Mouse (Mus musculus) megakaryocyte, embryonic 14.5 days (primary cell): ENCODE results near the gene Galnt6. TPM values are rescaled to one million over a fixed set of nuclear protein-coding genes. Genes with fewer than 3 reads are reported as not detected.

Experiments
- H3K27me3 ChIP-seq: replicated peaks from 2 replicates; pipeline ENCODE3; 2012; ENCODE audit warnings: inconsistent platforms
- H3K36me3 ChIP-seq: replicated peaks from 2 replicates; pipeline ENCODE3; 2012; ENCODE audit warnings: low read length, inconsistent platforms, mixed read lengths
- H3K4me1 ChIP-seq: 2 replicates; pipeline ENCODE4 v1.6.1; 2012; ENCODE audit warnings: inconsistent platforms
- H3K4me3 ChIP-seq: replicated peaks from 2 replicates; pipeline ENCODE3; 2012; ENCODE audit warnings: moderate library complexity, mild to moderate bottlenecking, inconsistent platforms
- H3K9me3 ChIP-seq: 2 replicates; pipeline ENCODE4 v1.6.1; 2012; ENCODE audit warnings: inconsistent platforms
- FLI1 ChIP-seq: IDR thresholded peaks from 2 replicates; pipeline ENCODE4 v1.6.1; 2012; ENCODE audit warnings: low read length, inconsistent platforms, mixed read lengths
- GATA1 ChIP-seq: IDR thresholded peaks from 3 replicates; pipeline ENCODE4 v1.6.1; 2012; ENCODE audit warnings: mixed read lengths, low read length, inconsistent platforms, borderline replicate concordance
- polyA plus RNA-seq: library from polyadenylated mRNA; stranded (reverse); fragments of >175 nt; gene quantifications from 2 replicates; pipeline ENCODE4 v1.2.3, GENCODE M21; 2012; ENCODE audit warnings: low replicate concordance; ENCODE audit not compliant: insufficient read depth

Galnt6 gene
- polyA plus RNA-seq, 1 experiment = 2.3 TPM

DNA sequence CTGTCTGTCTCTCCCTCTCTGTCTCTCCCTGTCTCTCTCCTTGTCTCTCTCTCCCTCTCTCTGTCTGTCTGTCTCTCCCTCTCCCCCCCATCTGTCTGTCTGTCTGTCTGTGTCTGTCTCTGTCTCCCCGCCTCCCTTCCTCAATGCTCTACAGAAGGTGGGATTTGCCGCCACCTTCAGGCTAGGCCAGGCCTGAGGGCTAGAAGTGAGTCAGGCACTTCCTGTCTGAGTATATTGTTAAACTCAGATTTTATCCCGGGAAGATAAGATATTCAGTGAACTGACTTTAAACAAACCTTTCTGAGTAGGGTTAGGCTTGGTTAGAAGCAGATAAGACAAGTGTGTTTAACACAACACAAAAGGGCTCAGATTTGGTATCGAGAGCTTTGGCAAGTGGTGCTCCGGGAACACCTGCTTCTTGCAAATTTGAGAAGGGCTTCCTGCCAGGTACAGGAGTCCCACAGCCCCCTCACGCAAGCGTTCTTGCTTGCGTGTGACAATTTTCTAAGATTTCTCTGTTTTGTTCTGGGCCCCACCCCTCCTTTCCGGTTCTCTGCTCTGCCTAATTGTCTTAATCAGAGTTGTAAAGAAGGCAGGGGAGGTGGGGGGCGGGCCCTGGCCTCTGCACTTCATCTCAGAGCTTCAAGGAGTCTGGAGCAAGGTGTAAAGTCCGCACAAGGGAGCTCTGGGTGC, 25.8 kb upstream of the Galnt6 start:
- H3K36me3 ChIP-seq = no peaks in the 10 kb centered on the region
- TF ChIP-seq GATA1 (no peak), FLI1 (no peak)
- peaks cover 51% of the 10 kb centered on the region for H3K27me3 ChIP-seq
- H3K4me1 ChIP-seq = peaks cover 44% of the 10 kb centered on the region
- no peaks in the 10 kb centered on the region for H3K9me3 ChIP-seq
- H3K4me3 ChIP-seq = peak overlapping the region; percentile 11

DNA sequence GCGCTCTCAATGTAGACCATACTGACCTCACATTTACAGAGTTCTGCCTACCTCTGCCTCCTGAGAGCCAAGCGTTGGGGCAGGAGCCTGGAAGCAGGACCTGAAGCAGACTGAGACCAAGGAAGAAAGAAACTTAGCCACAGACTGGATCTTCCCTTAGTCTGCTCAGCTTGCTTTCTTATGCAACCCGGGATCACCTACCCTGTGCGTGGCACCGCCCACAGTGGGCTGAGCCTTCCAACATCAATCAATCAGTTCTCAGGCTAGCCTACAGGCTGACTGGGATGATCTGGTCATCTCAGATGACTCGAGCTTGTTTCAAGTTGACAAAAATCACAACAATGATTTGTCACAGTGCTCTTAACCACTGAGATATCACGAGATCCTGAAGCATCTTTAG, 24.9 kb upstream of the Galnt6 start:
- peaks cover 47% of the 10 kb centered on the region for H3K27me3 ChIP-seq
- H3K4me1 ChIP-seq = peaks cover 48% of the 10 kb centered on the region
- H3K36me3 ChIP-seq = no peaks in the 10 kb centered on the region
- no peak for TF ChIP-seq GATA1
- no peak for TF ChIP-seq FLI1
- H3K4me3 ChIP-seq = no peak overlapping the region
- H3K9me3 ChIP-seq = no peaks in the 10 kb centered on the region

DNA sequence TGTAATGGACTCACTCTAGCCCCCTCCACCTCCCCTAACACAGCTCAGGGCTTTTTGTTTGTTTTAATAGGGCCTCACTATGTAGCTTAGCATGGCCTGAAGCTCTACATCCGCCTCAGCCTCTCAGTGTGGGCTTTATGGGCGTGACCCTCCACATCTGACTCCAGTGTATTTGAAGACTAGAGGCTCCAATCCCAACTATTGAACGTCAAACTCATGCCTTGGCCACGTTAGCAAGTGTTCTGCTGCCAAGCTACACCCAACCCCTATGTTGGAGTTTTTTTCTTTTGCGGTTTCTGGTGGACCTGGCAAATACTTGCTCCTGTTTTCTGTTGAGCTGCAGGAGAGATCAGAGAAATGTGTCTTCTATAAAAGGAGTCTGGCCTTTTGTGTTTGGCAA, 23.9 kb upstream of the Galnt6 start:
- H3K4me1 ChIP-seq = peaks cover 54% of the 10 kb centered on the region
- no peaks in the 10 kb centered on the region for H3K9me3 ChIP-seq
- H3K4me3 ChIP-seq = no peak overlapping the region
- H3K36me3 ChIP-seq = no peaks in the 10 kb centered on the region
- peaks cover 42% of the 10 kb centered on the region for H3K27me3 ChIP-seq
- TF ChIP-seq GATA1 (no peak), FLI1 (no peak)

DNA sequence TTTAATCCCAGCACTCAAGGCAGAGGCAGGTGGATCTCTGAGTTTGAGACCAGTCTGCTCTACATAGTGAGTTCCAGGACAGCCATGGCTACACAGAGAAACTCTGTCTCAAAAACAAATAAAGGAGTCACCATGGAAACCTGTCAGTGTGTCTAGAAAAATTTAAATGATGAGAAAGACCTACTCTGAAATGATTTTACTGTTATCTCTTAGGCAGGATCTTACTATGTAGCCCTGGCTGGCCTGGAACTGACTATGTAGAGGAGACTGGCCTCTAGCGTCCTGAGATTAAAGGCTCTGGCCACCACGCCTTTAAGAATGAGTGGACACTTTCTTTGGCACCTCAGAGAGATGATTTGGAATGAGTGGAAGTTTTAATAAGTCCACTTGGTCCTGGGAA, 23.3 kb upstream of the Galnt6 start:
- peaks cover 55% of the 10 kb centered on the region for H3K4me1 ChIP-seq
- no peaks in the 10 kb centered on the region for H3K36me3 ChIP-seq
- peaks cover 39% of the 10 kb centered on the region for H3K27me3 ChIP-seq
- no peaks in the 10 kb centered on the region for H3K9me3 ChIP-seq
- TF ChIP-seq FLI1 (no peak), GATA1 (no peak)
- H3K4me3 ChIP-seq = no peak overlapping the region

DNA sequence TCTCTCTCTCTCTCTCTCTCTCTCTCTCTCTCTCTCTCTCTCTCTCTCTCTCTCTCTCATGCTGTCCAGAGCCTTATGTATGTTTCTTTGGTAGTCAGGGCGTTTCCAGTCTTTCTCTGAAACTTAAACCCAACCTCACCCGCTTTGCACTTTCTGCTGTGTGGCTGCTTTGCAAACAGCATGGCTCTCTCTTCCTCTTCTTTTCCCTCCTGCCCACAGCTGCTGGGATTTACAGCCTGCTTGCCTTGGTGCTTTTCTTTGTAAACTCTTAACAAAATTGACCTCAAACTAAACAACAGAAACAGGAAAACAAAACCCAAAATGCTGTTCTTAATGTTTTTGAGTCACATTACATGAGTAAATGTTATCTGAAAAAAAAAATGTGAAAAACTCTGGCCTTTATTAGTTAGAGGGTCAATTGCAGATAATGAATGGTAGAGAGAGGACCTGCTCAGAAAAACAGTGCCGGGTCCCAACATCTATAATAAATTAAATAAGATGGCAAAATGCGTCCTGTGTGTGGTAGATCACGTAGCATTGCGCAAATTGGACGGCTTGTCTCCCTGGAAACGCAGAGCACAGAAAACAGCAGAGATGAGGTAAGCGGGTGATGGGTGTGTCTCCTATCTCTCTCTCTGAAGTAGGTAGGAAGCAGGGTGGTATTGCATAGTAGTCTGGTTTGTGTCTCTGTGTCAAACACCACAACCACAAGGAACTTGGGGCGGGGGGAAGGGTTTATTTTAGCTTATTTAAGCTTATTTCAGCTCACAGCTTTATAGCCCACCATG, 20.8 kb upstream of the Galnt6 start:
- peaks cover 46% of the 10 kb centered on the region for H3K4me1 ChIP-seq
- H3K9me3 ChIP-seq = no peaks in the 10 kb centered on the region
- peaks cover 25% of the 10 kb centered on the region for H3K27me3 ChIP-seq
- TF ChIP-seq FLI1 = no peak
- TF ChIP-seq GATA1 = no peak
- no peaks in the 10 kb centered on the region for H3K36me3 ChIP-seq
- no peak overlapping the region for H3K4me3 ChIP-seq

DNA sequence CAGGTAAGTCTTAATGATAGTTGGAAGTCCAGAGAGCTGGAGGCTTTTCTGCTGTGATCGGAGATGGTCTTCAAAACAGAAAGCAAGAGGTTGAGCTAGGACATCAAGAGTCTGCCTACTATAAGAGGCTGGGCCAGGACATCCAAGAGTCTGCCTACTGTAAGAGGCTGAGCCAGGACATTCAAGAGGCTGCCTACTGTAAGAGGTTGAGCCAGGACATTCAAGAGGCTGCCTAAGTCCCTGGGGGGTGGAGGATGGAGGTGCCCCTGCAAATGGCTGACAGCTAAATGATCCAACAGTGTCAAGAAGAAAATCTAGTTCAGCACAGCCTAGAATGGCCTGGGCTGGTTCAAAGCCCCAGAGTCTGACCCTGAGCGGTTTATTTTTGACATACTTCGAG, 19.4 kb upstream of the Galnt6 start:
- Histone ChIP-seq H3K4me3 (no peak overlapping the region), H3K4me1 (peaks cover 35% of the 10 kb centered on the region), H3K27me3 (peaks cover 18% of the 10 kb centered on the region), H3K36me3 (no peaks in the 10 kb centered on the region), H3K9me3 (peaks cover under 1% of the 10 kb centered on the region; the same call in 1 of the 2 replicates)
- TF ChIP-seq GATA1 (no peak), FLI1 (no peak)

DNA sequence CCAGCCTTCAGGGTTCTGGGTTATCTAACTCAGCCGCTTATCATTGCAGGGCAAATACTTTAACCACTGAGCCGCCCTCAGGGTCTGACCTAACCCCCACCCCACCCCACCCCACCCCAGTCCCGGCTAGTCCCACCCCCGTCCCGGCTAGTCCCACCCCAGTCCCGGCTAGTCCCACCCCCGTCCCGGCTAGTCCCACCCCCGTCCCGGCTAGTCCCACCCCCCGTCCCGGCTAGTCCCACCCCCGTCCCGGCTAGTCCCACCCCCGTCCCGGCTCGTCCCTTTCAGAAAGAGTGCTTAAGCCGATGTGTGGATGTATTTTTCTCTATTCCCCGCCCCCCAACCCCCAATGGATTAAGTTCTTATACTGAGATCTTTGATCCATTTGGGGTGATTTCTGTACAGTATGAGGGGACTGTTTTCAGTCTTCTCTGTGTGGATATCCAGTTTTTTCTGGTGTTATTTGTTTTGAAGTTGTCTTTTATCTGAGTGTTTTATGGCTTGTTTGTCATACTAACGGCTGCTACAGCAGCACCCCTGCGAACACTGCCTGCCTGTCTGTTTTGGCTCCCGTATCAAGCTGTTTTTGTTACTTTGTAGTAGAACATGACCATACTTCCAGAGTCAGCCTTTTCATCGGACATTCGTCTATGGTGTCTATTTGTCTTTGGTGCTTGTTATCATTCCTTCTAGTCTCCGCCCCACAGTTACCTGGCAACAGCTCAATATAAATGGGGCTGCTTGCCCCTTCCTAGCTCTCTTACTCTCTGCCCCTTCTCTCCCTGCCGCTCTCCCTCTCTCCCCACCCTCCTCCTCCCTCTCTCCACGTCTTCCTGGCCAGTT, 18.2 kb upstream of the Galnt6 start:
- Histone ChIP-seq H3K36me3 (peaks cover 4% of the 10 kb centered on the region), H3K4me1 (peaks cover 40% of the 10 kb centered on the region), H3K9me3 (peaks cover 6% of the 10 kb centered on the region), H3K27me3 (peaks cover 6% of the 10 kb centered on the region), H3K4me3 (peak overlapping the region; percentile 87)
- TF ChIP-seq FLI1 = no peak
- no peak for TF ChIP-seq GATA1

DNA sequence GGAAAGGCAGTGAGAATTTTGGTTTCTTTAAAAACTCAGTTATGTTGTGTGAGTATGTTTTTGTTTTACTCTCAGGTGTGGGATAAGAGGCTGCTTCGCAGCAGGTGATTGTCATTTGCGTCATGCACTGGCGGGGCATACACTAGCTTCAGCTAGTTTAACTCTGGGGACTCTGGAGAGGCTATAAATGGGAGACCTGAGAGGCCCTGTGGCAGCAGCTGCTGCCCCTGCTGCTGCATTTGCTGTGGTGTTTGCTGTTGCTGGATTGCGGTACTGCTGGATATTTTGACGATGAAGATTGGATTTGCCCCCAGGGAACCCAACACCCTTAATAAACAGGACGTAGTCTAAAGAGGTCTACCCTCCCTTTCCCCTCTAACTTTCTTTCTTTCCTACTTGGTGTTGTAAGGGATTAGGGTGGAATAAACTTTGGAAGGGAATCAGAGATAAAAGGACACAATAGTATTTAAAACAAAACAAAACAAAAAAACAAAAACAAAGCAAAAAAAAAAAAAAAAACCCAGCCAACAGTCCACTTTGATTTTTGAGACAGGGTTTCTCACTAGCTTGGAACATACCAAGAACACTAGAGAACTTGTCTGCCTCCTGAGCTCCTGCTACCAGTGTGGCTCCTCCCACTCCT, 17.4 kb upstream of the Galnt6 start:
- no peak for TF ChIP-seq GATA1
- TF ChIP-seq FLI1 = no peak
- Histone ChIP-seq H3K4me3 (peak overlapping the region; percentile 87), H3K9me3 (peaks cover 6% of the 10 kb centered on the region), H3K27me3 (peaks cover 6% of the 10 kb centered on the region), H3K4me1 (peaks cover 40% of the 10 kb centered on the region), H3K36me3 (peaks cover 4% of the 10 kb centered on the region)

DNA sequence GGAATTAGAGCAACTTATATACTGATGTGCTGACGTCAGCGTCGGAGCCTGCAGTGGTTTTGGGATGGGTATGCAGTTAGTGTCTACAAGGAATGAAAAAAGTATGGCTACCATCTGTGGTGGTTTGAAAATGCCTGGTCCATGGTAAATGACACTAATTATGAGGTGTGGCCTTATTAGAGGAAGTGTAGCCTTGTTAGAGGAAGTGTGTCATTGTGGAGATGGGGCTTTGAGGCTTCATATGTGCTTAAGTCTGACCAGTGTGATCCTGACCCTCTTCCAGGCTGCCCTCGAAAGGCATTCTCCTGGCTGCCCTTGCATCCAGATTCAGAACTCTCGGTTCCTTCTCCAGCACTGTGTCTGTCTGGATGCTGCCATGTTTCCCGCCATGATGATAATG, 14.1 kb upstream of the Galnt6 start:
- H3K27me3 ChIP-seq = peaks cover 5% of the 10 kb centered on the region
- peaks cover 4% of the 10 kb centered on the region for H3K36me3 ChIP-seq
- TF ChIP-seq GATA1 = no peak
- TF ChIP-seq FLI1 = no peak
- no peak overlapping the region for H3K4me3 ChIP-seq
- peaks cover 6% of the 10 kb centered on the region for H3K9me3 ChIP-seq
- H3K4me1 ChIP-seq = peaks cover 35% of the 10 kb centered on the region
